Mouse (Mus musculus): ENCODE measurements at regions not wholly inside any gene's neighbourhood (a gene's known extent, or its start where the extent isn't known, plus 50 kb on each side); places are given as distances from the start of the nearest gene placed in this dataset.

GRCm38 (mm10) chr13:26980475-26980874 is 76.9 kb upstream of the Prl start:
- H3K4me2 ChIP-seq = no peak overlapping the region
- 88% methylated on average over 1 of the region's 1 CpGs for WGBS
- H3K4me3 ChIP-seq = no peak overlapping the region
- H3K4me1 ChIP-seq = no peaks in the 10 kb centered on the region
- no peak for ATAC-seq
- no peak overlapping the region for H3K9ac ChIP-seq
- no peak overlapping the region for H3K27ac ChIP-seq
- no peaks in the 10 kb centered on the region for H3K27me3 ChIP-seq
- no peaks in the 10 kb centered on the region for H3K36me3 ChIP-seq (ENCODE audit: poor library complexity, severe bottlenecking)
- no peaks in the 10 kb centered on the region for H3K9me3 ChIP-seq (replicated peaks)
